Mouse (Mus musculus) kidney, postnatal 10 days (tissue): Measurements from ENCODE around the gene Rpusd3.
A peak's percentile ranks its signal among the peaks of the same experiment; 100 is the strongest.

Source experiments
- DNase-seq: peaks from one replicate; pipeline ENCODE4 v3.0.0; 2021; ENCODE audit warnings: mixed read lengths

Rpusd3 gene

GRCm38 (mm10) chr6:113419199-113419587 is at the start of gene Rpusd3:
Gene Rpusd3 (minus strand): TSS chr6:113419340.
- peak; percentile 100 for DNase-seq

- DNase-seq = no peak
These were observed 49.4 kb upstream of the Rpusd3 start for GRCm38 (mm10) chr6:113468512-113468911.

- peak; percentile 40 for DNase-seq
These were observed 46.5 kb upstream of the Rpusd3 start for GRCm38 (mm10) chr6:113465602-113466001.

GRCm38 (mm10) chr6:113464040-113464439 is 44.9 kb upstream of the Rpusd3 start:
- no peak for DNase-seq

- peak; percentile 58 for DNase-seq
These were observed 39.5 kb upstream of the Rpusd3 start for GRCm38 (mm10) chr6:113458635-113459034.

GRCm38 (mm10) chr6:113457952-113458534 is 38.9 kb upstream of the Rpusd3 start, which contains the start of gene Il17re:
Gene Il17re (plus strand): TSS chr6:113458484.
- DNase-seq = no peak

- no peak for DNase-seq
These were observed 35.9 kb upstream of the Rpusd3 start for GRCm38 (mm10) chr6:113455007-113455406.

- DNase-seq = no peak
These were observed 32.7 kb upstream of the Rpusd3 start for GRCm38 (mm10) chr6:113451839-113452238.

- no peak for DNase-seq
These were observed 28.5 kb upstream of the Rpusd3 start for GRCm38 (mm10) chr6:113447639-113448038.

- DNase-seq = no peak
These were observed 25.2 kb upstream of the Rpusd3 start for GRCm38 (mm10) chr6:113444207-113444965.

GRCm38 (mm10) chr6:113443091-113443490 is 24.0 kb upstream of the Rpusd3 start:
- DNase-seq = no peak

GRCm38 (mm10) chr6:113442442-113443090 is 23.4 kb upstream of the Rpusd3 start, which contains the start of gene Jagn1:
Gene Jagn1 (plus strand): TSS chr6:113442569.
- DNase-seq = peak; percentile 93

GRCm38 (mm10) chr6:113442087-113442441 is 22.9 kb upstream of the Rpusd3 start:
- DNase-seq = no peak

- DNase-seq = peak; percentile 87
These were observed 22.1 kb upstream of the Rpusd3 start for GRCm38 (mm10) chr6:113441147-113441680.

- no peak for DNase-seq
These were observed 21.5 kb upstream of the Rpusd3 start for GRCm38 (mm10) chr6:113440686-113441085.

- DNase-seq = no peak
These were observed 19.7 kb upstream of the Rpusd3 start for GRCm38 (mm10) chr6:113438721-113439430.

GRCm38 (mm10) chr6:113437135-113437534 is 18.0 kb upstream of the Rpusd3 start:
- no peak for DNase-seq

GRCm38 (mm10) chr6:113435664-113436205 is 16.6 kb upstream of the Rpusd3 start, which contains the start of gene Cidec:
Gene Cidec (minus strand): TSS chr6:113435760.
- DNase-seq = no peak

- DNase-seq = no peak
These were observed 15.6 kb upstream of the Rpusd3 start for GRCm38 (mm10) chr6:113434691-113435090.

GRCm38 (mm10) chr6:113433661-113434060 is 14.5 kb upstream of the Rpusd3 start:
- no peak for DNase-seq

- no peak for DNase-seq
These were observed 12.7 kb upstream of the Rpusd3 start for GRCm38 (mm10) chr6:113431801-113432200.

- DNase-seq = no peak
These were observed 11.7 kb upstream of the Rpusd3 start for GRCm38 (mm10) chr6:113430846-113431245.

- DNase-seq = no peak
These were observed 10.8 kb upstream of the Rpusd3 start for GRCm38 (mm10) chr6:113429965-113430364.
